Mouse (Mus musculus): ENCODE measurements around the gene Fat2.

The Fat2 gene

GRCm38 (mm10) chr11:55336101-55336891 lies at the start of gene Fat2:
Fat2 (minus strand) TSS chr11:55336564.
- in situ Hi-C loops (cut with MseI, MboI), result no loop called here

GRCm38 (mm10) chr11:55383463-55384045 lies 47.2 kb upstream of the Fat2 start:
- in situ Hi-C loops (cut with MseI, MboI), result no loop called here

GRCm38 (mm10) chr11:55380908-55381307 lies 44.5 kb upstream of the Fat2 start:
- in situ Hi-C loops (cut with MseI, MboI), result no loop called here

GRCm38 (mm10) chr11:55378371-55378770 lies 42.0 kb upstream of the Fat2 start:
- in situ Hi-C loops (cut with MseI, MboI), result no loop called here

- in situ Hi-C loops (cut with MseI, MboI), result no loop called here
Observed at GRCm38 (mm10) chr11:55373838-55374237, 37.5 kb upstream of the Fat2 start.

- in situ Hi-C loops (cut with MseI, MboI), result no loop called here
Observed at GRCm38 (mm10) chr11:55373373-55373772, 37.0 kb upstream of the Fat2 start.

GRCm38 (mm10) chr11:55372001-55372400 lies 35.6 kb upstream of the Fat2 start:
- in situ Hi-C loops (cut with MseI, MboI), result no loop called here

GRCm38 (mm10) chr11:55369093-55369471 lies 32.7 kb upstream of the Fat2 start:
- in situ Hi-C loops (cut with MseI, MboI), result no loop called here

GRCm38 (mm10) chr11:55368388-55369092 lies 32.2 kb upstream of the Fat2 start:
- in situ Hi-C loops (cut with MseI, MboI), result no loop called here

- in situ Hi-C loops (cut with MseI, MboI), result no loop called here
Observed at GRCm38 (mm10) chr11:55367783-55368182, 31.4 kb upstream of the Fat2 start.

- in situ Hi-C loops (cut with MseI, MboI), result no loop called here
Observed at GRCm38 (mm10) chr11:55365840-55366239, 29.5 kb upstream of the Fat2 start.

GRCm38 (mm10) chr11:55365242-55365641 lies 28.9 kb upstream of the Fat2 start:
- in situ Hi-C loops (cut with MseI, MboI), result no loop called here

GRCm38 (mm10) chr11:55364662-55365061 lies 28.3 kb upstream of the Fat2 start:
- in situ Hi-C loops (cut with MseI, MboI), result no loop called here

- in situ Hi-C loops (cut with MseI, MboI), result no loop called here
Observed at GRCm38 (mm10) chr11:55358094-55358783, 21.9 kb upstream of the Fat2 start.

GRCm38 (mm10) chr11:55356846-55357245 lies 20.5 kb upstream of the Fat2 start:
- in situ Hi-C loops (cut with MseI, MboI), result no loop called here

- in situ Hi-C loops (cut with MseI, MboI), result no loop called here
Observed at GRCm38 (mm10) chr11:55341961-55342371, 5.6 kb upstream of the Fat2 start.

- in situ Hi-C loops (cut with MseI, MboI), result no loop called here
Observed at GRCm38 (mm10) chr11:55340789-55341188, 4.4 kb upstream of the Fat2 start.

GRCm38 (mm10) chr11:55337032-55337769 lies 837 bp upstream of the Fat2 start:
- in situ Hi-C loops (cut with MseI, MboI), result no loop called here

- in situ Hi-C loops (cut with MseI, MboI), result no loop called here
Observed at GRCm38 (mm10) chr11:55335314-55336076, 869 bp downstream of the Fat2 start.

GRCm38 (mm10) chr11:55334545-55334944 lies 1.8 kb downstream of the Fat2 start:
- in situ Hi-C loops (cut with MseI, MboI), result no loop called here

- in situ Hi-C loops (cut with MseI, MboI), result no loop called here
Observed at GRCm38 (mm10) chr11:55334063-55334462, 2.3 kb downstream of the Fat2 start.
